In genomic region chr6:113795241-113795702, GRCm38 (mm10) we compare ENCODE assay signal across 8 mouse cellular contexts. TPM values are rescaled to one million over a fixed set of nuclear protein-coding genes. Genes with fewer than 3 reads are reported as not detected.
DNase-seq lines count a peak whose midpoint lies in the region; ATAC-seq lines count a peak whose summit lies in the region.

No protein-coding gene starts in this region.

- no peak overlapping the region for H3K9ac ChIP-seq in embryonic facial prominence, embryonic 15.5 days
- H3K9ac ChIP-seq in lung, embryonic 15.5 days, result no peak overlapping the region

- peak; percentile 89 for ATAC-seq in embryonic facial prominence, embryonic 15.5 days (ENCODE audit: insufficient number of reproducible peaks, low FRiP score, low TSS enrichment, low read depth)
- ATAC-seq in lung, embryonic 15.5 days (ENCODE audit: borderline replicate concordance, extremely low read depth, low FRiP score, low TSS enrichment), result peak; percentile 98

- peak; percentile 14 for DNase-seq in adrenal gland, postnatal 10 days
- no peak for DNase-seq in adrenal gland, adult (ENCODE audit: inconsistent age in 2 of 2, low spot score in 1 of 2)
- DNase-seq in heart, embryonic 10.5 days (ENCODE audit: low spot score), result peak; percentile 91
- DNase-seq in kidney, adult 9 months, result peak; percentile 17
- peak; percentile 37 to 46 for DNase-seq in right cerebral cortex, adult 2 months (ENCODE audit: low spot score in 2 of 2)
- no peak for DNase-seq in spleen, postnatal 4 days (ENCODE audit: low spot score in 2 of 2)

- 4% methylated on average over 4 of the region's 4 CpGs for WGBS in embryonic facial prominence, embryonic 15.5 days
- 6% methylated on average over 4 of the region's 4 CpGs for WGBS in heart, embryonic 10.5 days
- WGBS in lung, embryonic 15.5 days, result 16% methylated on average over 4 of the region's 4 CpGs

- H3K36me3 ChIP-seq in embryonic facial prominence, embryonic 15.5 days, result no peaks in the 10 kb centered on the region
- no peaks in the 10 kb centered on the region for H3K36me3 ChIP-seq in heart, embryonic 10.5 days
- no peaks in the 10 kb centered on the region for H3K36me3 ChIP-seq in lung, embryonic 15.5 days

- peaks cover 5% of the 10 kb centered on the region; the same call in 1 of the 2 replicates for H3K27me3 ChIP-seq in embryonic facial prominence, embryonic 15.5 days
- H3K27me3 ChIP-seq in heart, embryonic 10.5 days (ENCODE audit: insufficient read depth, poor library complexity, severe bottlenecking), result peaks cover 8% of the 10 kb centered on the region; the same call in 1 of the 2 replicates
- H3K27me3 ChIP-seq in lung, embryonic 15.5 days, result peaks cover 69% of the 10 kb centered on the region

- H3K4me3 ChIP-seq in embryonic facial prominence, embryonic 15.5 days (replicated peaks), result no peak overlapping the region
- H3K4me3 ChIP-seq in heart, embryonic 10.5 days, result peak overlapping the region; percentile 12; the same call in 1 of the 2 replicates
- H3K4me3 ChIP-seq in lung, embryonic 15.5 days, result no peak overlapping the region

- H3K27ac ChIP-seq in embryonic facial prominence, embryonic 15.5 days (replicated peaks), result no peak overlapping the region
- peak overlapping the region; percentile 81 for H3K27ac ChIP-seq in heart, embryonic 10.5 days
- H3K27ac ChIP-seq in lung, embryonic 15.5 days, result no peak overlapping the region

- H3K4me1 ChIP-seq in embryonic facial prominence, embryonic 15.5 days, result peaks cover 9% of the 10 kb centered on the region
- H3K4me1 ChIP-seq in heart, embryonic 10.5 days, result peaks cover 46% of the 10 kb centered on the region
- peaks cover 18% of the 10 kb centered on the region for H3K4me1 ChIP-seq in lung, embryonic 15.5 days

- no peaks in the 10 kb centered on the region for H3K9me3 ChIP-seq in embryonic facial prominence, embryonic 15.5 days (replicated peaks)
- H3K9me3 ChIP-seq in heart, embryonic 10.5 days, result no peaks in the 10 kb centered on the region
- H3K9me3 ChIP-seq in lung, embryonic 15.5 days, result no peaks in the 10 kb centered on the region

- H3K4me2 ChIP-seq in embryonic facial prominence, embryonic 15.5 days (replicated peaks), result no peak overlapping the region
- peak overlapping the region; percentile 16; the same call in 1 of the 2 replicates for H3K4me2 ChIP-seq in lung, embryonic 15.5 days

RNA-seq across cellular contexts. Expression of gene Sec13, which starts 54.7 kb away (rescaled TPM):
- 100 to 1,000 TPM; 103 to 113 TPM for total RNA-seq in adrenal gland, postnatal 10 days (2021)
- 283 and 297 TPM in 2 replicates for polyA plus RNA-seq in embryonic facial prominence, embryonic 15.5 days (2015; fragmentation: Nextera tagmentation; extraction: Ambion mirVana)
- 288 and 313 TPM in 2 replicates for polyA plus RNA-seq in heart, embryonic 10.5 days (2016; fragmentation: Nextera tagmentation; extraction: Ambion mirVana)
- 275 and 278 TPM in 2 replicates for polyA plus RNA-seq in lung, embryonic 15.5 days (2015; fragmentation: Nextera tagmentation; extraction: Ambion mirVana)

Comparison
In these comparisons a context has a peak if more than half of its experiments do, and no peak if none do; other contexts are left out.
1. DNase-seq: peak in adrenal gland, postnatal 10 days (single experiment), heart, embryonic 10.5 days (single experiment), kidney, adult 9 months (single experiment) and right cerebral cortex, adult 2 months (2 of 2); none in adrenal gland, adult (0 of 2) and spleen, postnatal 4 days (0 of 2).